Mouse (Mus musculus): Measurements from ENCODE around the gene Muc16.

The Muc16 gene

DNA sequence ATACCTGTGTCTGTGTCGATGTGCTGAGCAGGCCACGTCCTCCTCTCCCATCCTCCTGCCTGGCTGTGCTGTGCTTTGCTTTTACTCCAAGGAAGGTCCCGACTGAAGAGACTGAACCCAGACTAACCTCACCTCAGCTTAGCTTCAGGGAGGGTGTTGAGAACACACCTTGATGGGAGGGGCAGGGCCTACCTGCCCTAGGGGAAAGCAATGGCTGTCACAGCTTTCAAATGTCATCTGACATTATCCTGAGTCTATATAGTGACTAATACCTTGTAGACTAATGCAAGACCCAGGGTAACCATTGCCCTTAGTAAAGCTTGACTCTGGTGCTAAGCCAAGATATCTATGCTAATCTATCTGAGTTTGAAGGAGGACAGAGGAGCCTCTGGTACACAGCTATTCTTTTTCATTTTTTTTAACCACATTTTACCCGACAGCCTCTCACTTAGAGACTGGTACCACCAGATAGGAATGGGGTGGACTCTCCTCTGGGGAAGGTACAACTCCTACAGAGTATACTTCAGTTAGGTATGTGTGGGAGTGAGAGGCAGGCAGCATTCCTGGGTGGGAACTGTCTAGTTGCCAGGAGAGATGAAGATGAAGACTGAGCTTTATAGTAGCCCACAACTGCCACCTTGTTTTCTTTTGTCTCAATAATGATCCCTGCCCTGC, at the start of gene Muc16:
Gene Muc16, minus strand, starts transcription at position 51 of the 675 bp plus-strand sequence.
- ATAC-seq (ENCODE audit: low TSS enrichment): no peak

DNA sequence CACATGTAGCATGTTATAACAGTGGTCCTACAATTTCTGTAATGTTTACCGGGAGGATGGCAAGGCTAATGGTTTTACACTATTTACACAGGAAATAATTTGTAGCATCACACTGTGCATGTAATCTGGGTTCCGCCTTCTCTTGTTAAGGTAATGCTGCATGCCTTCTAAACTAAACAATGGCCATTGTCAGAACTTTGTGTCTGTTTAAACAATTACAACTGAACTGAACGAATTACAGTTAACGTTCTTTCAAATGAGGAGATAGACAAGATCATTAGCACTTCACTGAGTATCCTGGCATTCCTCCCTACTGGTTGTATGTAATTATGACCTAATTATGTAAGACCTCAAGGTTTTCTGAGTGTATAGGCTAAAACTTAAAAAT, 48.4 kb upstream of the Muc16 start:
- no peak for ATAC-seq (ENCODE audit: low TSS enrichment)

DNA sequence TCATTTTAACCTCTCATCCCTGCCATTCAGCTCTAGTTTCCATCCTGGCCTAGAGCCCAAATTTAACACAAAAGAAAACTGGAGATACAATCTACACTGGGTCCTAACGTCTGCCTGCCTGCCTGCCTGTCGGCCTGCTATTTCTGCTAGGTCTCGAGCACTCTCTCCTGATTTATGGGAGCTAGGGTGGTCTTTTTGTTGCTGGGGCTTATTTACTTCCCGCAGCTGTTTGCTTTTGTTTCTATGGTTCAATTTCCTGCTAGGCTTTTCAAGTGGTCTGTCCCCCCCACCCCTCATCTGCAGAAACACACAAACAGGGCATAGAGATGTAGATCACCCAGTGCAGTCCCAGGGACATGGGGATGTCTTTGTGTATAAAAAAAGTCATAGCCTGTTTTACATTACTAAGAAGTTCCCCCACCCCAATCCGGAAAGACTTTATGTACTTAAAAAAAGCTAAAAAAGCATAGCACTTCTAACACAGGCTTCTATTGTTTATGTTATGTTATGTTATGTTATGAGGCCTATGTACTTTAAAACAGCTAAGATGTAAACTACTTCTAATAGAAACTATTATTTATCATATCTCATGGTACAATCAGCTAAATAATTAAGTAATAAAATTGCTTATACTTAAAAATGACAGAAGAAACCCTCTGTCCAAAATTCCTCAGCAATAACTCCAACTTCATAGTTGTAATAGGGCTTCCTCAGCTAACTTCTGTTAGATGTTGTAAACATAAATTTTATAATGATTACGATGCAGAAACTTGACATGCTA, 47.8 kb upstream of the Muc16 start:
- no peak for ATAC-seq (ENCODE audit: low TSS enrichment)

DNA sequence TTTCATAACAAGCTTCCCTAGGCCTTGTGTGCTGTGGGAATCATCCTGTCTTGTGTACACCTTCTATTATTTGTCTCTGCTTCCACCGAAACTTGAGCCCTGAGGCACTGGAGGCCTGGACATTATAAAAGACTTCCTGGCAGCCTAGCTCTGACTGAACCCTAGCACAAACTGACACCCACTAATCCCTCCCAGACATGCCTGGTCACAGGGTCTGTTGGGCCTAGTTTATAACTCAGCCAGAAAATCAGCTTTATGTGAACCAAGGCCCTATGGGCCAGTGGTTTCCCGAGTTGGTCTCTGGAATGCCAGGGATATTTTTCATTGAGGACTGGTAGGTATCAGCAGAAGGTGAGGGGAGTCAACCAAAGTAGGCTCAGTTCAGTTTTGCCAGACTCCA, 46.7 kb upstream of the Muc16 start:
- no peak for ATAC-seq (ENCODE audit: low TSS enrichment)

DNA sequence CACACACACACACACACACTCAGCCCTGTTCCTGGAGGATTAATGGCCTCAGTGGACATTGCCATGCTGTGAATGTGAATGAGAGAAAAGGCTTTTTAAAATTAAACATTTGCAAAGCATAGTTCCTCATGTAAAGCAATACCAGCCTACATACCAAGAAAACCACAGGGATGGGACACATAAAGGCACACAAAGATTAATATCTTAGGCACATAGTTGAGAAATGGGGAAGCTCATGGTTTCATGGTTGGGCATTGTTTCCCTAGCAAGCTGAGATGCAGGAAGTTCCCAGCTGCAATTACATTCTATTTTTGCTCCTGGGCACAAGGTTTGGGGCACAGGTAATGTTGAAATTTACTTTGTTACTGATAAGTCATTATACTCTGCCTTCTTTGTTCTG, 31.3 kb upstream of the Muc16 start:
- ATAC-seq (ENCODE audit: low TSS enrichment): no peak

DNA sequence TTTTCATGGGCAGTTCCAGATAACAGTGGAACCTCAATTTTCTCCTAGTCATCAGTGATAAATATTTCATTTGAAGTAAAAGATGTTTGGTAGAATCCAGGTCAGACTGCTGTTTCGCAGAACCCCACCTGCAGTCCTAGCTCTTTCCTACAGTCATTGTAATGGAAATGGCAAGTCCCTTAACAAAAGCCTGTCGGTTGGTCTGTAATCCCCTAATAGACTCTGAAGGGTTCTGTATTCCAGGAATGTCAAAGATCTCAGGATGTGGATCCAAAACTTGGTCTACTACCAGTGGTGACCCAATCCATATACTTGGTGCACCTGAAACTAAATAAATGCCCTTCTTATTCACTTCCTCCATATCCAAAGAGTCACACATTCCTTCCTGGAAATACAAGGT, 76.0 kb downstream of the Muc16 start:
- no peak for ATAC-seq (ENCODE audit: low TSS enrichment)

DNA sequence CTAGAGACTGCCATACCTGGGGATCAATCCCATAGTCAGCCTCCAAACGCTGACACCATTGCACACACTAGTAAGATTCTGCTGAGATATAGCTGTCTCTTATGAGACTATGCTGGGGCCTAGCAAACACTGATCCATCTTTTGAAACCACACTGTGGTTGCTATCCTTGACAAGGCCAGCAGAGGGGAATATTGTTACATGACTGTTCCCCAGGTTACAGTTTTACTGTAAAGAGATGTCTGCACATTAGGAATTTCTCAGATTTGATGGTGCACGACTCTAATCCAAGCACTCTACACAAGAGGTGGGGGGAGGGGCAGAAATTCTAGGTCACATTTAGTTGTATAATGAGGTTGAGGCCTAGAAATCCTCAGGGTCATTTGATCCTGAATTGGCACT, 166.2 kb downstream of the Muc16 start:
- ATAC-seq (ENCODE audit: low TSS enrichment): no peak

DNA sequence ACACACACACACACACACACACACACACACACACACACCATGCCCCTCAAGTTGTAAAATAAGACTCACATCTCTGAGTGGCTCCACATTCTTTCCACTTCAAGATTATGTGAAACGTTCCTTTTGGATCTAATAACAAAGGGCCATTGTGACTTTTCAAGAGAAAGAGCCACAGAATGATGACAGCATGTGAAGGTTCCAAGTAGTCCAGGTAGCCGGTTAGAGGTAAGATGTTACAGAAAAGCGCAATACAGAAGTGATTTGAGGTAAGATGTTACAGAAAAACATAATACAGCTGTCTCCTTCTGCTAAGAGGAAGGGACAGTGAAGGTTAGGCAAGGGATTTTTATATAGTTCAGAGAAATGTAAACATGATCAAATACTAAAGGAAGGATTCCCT, 196.2 kb downstream of the Muc16 start, which contains the start of the genes Zfp558 and Mbd3l1:
Gene Zfp558, minus strand, starts transcription at position 101 of the 400 bp plus-strand sequence.
Gene Mbd3l1, plus strand, starts transcription at position 192 of the 400 bp plus-strand sequence.
- ATAC-seq (ENCODE audit: low TSS enrichment): no peak

DNA sequence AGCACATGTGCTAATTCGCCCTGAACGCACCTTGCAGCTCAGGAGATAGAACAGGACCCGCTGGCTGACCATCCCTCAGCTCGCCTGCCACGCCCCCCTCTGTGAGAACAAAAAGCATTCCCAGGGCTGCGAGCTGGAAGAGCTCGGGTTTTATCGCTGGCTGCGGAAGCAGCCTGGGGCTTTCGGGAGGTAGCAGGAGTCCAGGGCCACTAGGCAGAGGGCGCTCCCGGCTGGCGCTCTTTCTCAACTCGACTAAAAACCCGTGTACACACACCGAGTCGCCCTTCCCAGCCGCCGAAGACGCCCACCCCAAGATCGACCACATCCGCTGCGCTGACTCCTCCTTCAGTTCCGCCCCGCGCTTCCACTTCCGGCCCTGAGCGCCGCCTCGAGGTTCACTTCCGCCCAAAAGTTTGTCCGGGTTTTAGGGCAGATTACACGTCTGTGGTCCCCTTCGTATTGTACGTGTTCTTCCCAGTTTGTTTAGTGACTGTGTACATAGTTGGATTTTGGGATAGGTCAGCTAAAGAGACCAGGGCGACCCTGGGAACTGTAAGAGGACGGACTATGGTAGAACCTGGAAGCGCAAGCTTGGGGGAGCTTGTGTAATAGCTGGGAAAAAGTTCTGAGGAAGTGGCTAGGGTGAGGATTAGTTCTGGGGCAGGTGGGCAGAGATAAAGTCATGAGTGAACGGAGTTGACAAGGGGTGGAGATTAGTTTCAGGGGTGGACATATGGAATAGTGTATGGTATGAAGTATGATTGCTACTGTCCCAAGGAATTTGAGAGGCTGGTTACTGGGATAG, 200.8 kb downstream of the Muc16 start:
- peak; percentile 99 for ATAC-seq (ENCODE audit: low TSS enrichment)

DNA sequence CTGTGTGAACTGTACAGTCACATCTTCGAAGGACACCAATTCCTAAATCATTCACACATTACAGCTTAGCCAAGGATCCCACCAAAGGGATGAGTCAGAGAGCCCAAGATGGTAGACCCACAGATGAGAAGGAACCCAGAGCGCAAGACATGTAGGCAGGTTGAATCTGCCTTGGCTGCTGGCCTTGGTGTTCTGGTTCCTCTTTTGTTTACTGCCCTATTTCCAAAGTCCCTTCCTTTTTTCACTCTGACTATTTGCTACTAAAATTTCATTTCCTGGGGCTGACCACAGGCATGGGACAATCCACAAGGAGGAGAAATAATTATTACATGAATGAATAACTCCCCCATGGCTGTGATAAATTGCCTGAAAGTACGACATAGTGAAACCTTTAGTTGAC, 206.3 kb downstream of the Muc16 start:
- ATAC-seq (ENCODE audit: low TSS enrichment): no peak

DNA sequence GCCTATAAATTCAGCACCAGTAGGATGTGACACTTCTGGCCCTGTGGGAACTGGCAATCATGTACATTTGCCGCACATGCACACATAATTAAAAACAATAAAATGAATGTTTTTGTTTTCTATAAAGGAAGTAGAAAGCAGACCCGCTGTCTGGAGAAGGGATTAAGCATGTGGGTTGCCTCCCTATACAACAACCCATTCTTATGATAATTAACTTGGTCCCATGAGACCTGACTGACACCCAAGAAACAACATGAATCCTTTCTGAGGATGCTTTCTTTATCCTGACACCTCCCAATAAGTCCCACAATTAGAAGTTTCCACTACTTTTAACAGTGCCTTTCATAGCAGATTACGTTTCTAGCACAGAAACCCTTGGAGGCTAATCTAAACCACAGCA, 207.0 kb downstream of the Muc16 start:
- no peak for ATAC-seq (ENCODE audit: low TSS enrichment)

DNA sequence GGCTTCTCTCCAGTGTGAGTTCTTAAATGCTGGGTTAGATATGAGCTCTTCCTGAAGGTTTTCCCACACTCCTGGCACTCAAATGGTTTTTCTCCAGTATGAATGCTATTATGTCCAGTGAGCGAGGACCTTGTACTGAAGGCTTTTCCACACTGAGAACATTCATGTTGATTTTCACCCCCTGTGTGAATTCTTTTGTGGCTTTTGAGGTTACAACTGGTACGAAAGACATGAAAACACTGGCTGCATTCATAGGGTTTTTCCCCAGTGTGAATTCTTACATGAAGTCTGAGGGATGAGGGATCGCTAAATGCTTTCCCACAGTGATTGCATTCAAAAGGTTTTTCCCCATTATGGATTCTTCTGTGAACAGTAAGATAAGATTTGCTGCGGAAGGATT, 217.8 kb downstream of the Muc16 start:
- ATAC-seq (ENCODE audit: low TSS enrichment): no peak

Data from frontal cortex, adult (tissue).